Mouse (Mus musculus) liver, embryonic 14.5 days (tissue): ENCODE results near the gene Zfp866.

Source experiments
- CTCF ChIP-seq: IDR thresholded peaks from 2 replicates; pipeline ENCODE4 v1.5.1; 2016; ENCODE audit warnings: antibody characterized with exemption, low read depth, control low read depth
- EP300 ChIP-seq: IDR thresholded peaks from 2 replicates; pipeline ENCODE4 v1.6.1; 2016; ENCODE audit warnings: antibody characterized with exemption, low read depth

- no peak for TF ChIP-seq CTCF
- no peak for TF ChIP-seq EP300
Observed at GRCm38 (mm10) chr8:69771221-69771620, 19.8 kb downstream of the Zfp866 start.
